Mouse (Mus musculus) cortical plate, adult 2 months (tissue): ENCODE results near the gene Tulp1. TPM values are rescaled to one million over a fixed set of nuclear protein-coding genes. Genes with fewer than 3 reads are reported as not detected.
"Not testable (repeated sequence)": the region's sequence is repeated elsewhere in the genome, so short reads cannot be mapped to it uniquely, and the experiment has no call there.

Source experiments
- H3K27ac ChIP-seq: fragments of 200-500 bp; 2 replicates; pipeline ENCODE4 v1.5.1; 2012; ENCODE audit warnings: low read length, control low read depth, inconsistent platforms; ENCODE audit not compliant: insufficient read depth
- H3K4me1 ChIP-seq: fragments of 200-500 bp; 2 replicates; pipeline ENCODE4 v1.6.1; 2011; ENCODE audit warnings: low read length; ENCODE audit not compliant: control insufficient read depth, insufficient read depth
- H3K4me3 ChIP-seq: fragments of 200-500 bp; 2 replicates; pipeline ENCODE4 v1.5.1; 2011; ENCODE audit warnings: mild to moderate bottlenecking, low read length, control low read depth; ENCODE audit not compliant: insufficient read depth
- CTCF ChIP-seq: fragments of 200-500 bp; IDR thresholded peaks from 2 replicates; pipeline ENCODE4 v1.5.1; 2011; ENCODE audit warnings: mild to moderate bottlenecking, control low read depth, low read length; ENCODE audit not compliant: insufficient read depth; ENCODE audit errors: extremely low read depth
- POLR2A ChIP-seq: fragments of 200-500 bp; IDR thresholded peaks from 2 replicates; pipeline ENCODE4 v1.6.1; 2011; ENCODE audit warnings: mild to moderate bottlenecking, low read length, control low read depth; ENCODE audit not compliant: insufficient read depth; ENCODE audit errors: extremely low read depth
- polyA plus RNA-seq: library from polyadenylated mRNA; depleted of rRNA; stranded (reverse); fragments of >200 nt; gene quantifications from 2 replicates; pipeline ENCODE4 v1.2.3, GENCODE M21; 2012

Gene Tulp1
- polyA plus RNA-seq, 1 experiment, result not detected

DNA sequence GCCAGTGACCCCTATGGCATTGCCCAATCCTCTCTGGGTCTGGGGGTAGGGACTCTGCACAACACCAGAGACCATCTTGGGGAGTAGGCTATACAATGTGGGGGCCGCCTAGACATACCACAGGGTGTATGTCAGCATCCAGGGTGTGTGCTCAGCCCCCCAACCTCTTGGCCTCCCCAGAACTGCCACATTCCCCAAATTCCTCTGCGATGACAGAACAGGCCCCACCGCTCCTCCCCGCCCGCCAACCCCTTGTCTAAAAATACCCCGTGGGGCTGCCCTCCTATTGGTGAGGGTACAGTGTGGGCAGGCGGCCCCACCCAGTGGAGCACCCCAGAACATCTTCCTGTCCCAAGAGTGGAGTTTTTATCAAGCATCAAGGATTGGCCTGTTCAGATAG lies 24.4 kb downstream of the Tulp1 start:
- Histone ChIP-seq H3K4me1 (no peaks in the 10 kb centered on the region), H3K4me3 (no peak overlapping the region), H3K27ac (no peak overlapping the region)
- no peak for TF ChIP-seq CTCF
- TF ChIP-seq POLR2A, result no peak

DNA sequence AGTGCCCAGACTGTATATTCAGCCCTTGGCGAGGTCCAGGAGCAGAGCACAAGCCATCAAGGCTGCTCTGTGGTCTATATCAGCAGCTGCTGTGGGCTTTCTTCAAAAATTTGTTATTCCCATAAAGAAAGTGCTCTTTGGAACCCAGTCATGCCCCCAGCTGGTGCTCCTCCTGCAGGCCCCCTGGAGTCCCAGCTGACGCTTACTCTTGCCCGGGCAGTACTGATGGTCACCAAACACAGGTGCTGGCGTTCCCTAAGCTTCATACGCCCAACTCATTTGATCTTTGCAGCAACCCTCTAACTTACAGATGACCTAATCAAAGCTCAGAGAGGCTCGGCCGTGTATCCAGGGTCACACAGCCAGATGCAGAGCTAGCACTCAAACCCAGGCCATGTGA lies 27.5 kb downstream of the Tulp1 start:
- TF ChIP-seq POLR2A (no peak), CTCF (no peak)
- Histone ChIP-seq H3K4me3 (no peak overlapping the region), H3K4me1 (peaks cover 2% of the 10 kb centered on the region)

DNA sequence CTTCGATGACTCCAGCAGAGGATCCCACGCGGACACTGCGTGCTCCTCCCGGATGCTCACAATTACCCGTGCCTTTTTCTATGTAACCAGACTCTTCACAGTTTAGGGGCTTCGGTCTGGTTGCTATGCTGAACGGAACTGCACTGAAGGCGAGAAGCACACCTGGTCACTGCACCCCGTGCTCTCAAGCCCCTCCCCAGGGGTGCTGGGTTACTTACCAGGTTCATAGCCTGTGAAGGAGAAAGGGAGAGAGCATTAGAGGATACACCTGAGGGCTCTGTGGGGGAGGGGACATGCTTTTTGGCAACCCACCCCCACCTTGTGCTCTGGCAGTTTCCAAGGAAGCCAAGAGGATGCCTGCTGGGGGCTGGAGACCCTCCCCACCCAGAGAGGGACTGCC lies 29.8 kb downstream of the Tulp1 start:
- peaks cover 2% of the 10 kb centered on the region for H3K4me1 ChIP-seq

More for the DNA sequence above, 27.5 kb downstream of the Tulp1 start:
- no peak overlapping the region for H3K27ac ChIP-seq

DNA sequence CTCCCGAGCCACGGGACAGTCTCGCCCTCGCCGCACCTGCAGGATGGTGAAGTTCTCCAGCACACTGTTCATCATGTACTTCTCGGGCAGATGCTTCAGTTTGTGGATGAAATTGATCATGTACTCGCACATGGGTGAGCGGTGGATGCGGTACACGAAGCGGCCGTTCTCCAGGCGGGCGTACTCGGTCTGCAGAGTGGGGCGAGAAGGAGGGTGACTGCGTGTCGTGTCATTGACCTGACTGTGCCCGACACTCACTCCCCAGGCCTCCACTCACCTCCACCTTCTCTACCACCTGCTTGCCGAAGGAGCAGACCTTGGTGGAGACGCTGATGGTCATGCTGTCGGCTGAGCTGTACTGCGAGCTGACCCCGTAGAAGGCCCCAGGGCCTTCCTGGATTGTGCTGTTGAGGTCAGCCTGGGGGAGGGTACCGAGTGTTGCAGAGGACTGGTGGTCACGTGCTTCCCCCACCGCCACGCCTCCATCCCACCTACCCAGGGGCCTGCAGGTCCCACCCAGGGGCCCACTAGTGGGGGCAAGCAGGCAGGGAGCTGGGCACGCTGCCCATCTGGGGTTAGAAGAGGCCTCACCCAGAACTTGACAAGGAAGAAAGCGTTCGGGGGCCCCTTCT lies 32.0 kb downstream of the Tulp1 start:
- H3K27ac ChIP-seq, result no peak overlapping the region
- peaks cover 2% of the 10 kb centered on the region for H3K4me1 ChIP-seq
- TF ChIP-seq CTCF, result no peak
- no peak for TF ChIP-seq POLR2A
- H3K4me3 ChIP-seq, result no peak overlapping the region

More for the DNA sequence above, 29.8 kb downstream of the Tulp1 start:
- TF ChIP-seq CTCF (no peak), POLR2A (no peak)
- Histone ChIP-seq H3K4me3 (no peak overlapping the region), H3K27ac (no peak overlapping the region)

DNA sequence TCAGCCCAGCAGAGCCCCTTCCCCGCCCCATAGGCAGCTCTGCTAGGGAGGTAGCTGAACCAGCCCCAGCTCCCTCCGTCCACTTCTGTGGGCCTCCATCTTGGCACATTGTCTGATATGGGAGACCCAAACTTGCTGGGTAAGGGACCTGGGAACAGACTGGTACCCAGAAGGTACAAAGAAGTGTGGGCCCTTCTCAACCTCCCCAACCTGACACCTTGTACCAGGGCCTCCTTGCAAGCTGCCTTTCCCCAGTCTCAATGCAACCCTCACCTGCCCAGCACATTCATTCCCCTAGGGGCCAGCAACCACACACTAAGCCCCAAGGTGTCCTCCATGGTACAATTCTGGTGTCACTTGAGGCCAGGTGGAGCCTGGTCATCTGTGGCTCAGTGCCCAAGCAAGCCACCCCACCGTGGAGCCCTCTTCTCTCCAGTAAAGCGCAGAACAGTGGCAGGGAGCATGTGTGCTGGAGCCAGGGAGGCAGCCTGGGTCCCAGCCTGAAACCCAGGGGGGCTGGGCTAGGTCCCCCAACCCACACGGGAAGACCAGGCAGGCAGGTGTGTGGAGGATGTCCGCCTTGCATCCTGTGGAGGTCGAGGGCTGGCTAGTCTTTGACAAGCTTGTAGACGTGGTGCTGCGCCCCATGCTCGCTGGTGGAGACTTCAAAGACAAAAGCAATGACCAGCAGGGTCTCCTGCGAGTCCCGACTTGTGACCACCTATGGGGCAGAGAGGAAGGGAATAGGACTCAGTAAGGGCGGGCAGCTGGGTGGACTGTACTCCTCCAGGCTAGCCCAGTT lies 32.7 kb downstream of the Tulp1 start:
- no peak overlapping the region for H3K4me3 ChIP-seq
- TF ChIP-seq POLR2A (no peak), CTCF (no peak)
- no peak overlapping the region for H3K27ac ChIP-seq
- peaks cover 6% of the 10 kb centered on the region for H3K4me1 ChIP-seq

DNA sequence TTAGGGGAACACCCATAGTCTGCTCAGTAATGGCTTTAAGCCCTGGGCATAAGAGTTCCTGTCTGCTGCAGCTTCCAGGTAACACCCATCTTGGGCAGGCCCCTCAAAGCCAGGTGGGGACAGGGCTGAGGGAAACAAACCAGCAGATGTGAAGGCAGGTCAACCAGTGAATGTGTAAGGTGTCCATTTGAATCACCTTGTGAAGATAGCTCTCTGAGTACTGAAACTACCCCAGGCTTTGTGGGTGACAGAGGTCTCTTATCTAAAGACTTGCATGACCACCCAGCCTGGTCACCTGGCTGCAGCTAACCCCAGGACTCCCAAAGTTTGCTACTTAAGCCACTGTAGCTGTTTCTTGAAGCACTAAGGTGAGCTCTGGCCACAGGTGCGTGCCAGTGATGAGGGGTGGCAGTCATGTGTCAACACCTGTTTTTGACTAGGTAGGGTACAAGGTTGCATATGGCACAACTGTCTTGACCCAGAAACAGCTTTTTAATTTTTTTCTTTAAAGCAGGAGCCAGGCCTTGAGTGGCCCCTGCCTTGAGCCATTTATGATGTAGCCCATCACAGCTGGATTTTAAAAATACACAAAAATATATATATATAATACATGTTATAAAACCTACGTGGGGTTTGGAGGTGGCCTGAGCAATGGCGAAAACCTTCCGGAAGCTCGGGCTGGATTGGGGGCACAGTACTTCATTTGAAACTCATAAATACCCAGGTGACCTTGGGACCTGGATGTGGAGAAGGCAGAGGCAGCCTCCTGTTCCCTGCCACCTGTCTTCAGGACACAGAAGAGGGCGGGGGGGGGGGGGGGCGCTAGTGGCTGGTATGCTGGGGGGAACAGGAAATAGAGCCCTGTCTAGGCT lies 33.5 kb downstream of the Tulp1 start:
- TF ChIP-seq POLR2A (0 out of 2 replicates have a peak, but pooled peaks have one; percentile 21), CTCF (no peak)
- H3K4me3 ChIP-seq, result no peak overlapping the region
- no peak overlapping the region for H3K27ac ChIP-seq
- H3K4me1 ChIP-seq, result peaks cover 6% of the 10 kb centered on the region

DNA sequence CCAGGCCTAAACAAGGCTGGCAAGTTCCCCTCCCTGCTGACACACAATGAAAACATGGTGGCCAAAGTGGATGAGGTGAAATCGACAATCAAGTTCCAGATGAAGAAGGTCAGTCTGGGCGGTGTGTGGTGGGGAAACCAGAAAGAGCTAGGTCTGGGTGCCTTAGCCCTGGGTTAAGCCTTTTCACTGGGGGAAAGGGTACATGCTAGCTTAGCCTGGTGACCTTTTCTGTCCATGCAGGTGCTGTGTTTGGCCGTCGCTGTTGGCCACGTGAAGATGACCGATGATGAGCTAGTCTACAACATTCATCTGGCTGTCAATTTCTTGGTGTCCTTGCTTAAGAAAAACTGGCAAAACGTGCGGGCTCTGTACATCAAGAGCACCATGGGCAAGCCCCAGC lies 34.4 kb downstream of the Tulp1 start:
- H3K4me3 ChIP-seq, H3K4me1 ChIP-seq, H3K27ac ChIP-seq: not testable (repeated sequence)

DNA sequence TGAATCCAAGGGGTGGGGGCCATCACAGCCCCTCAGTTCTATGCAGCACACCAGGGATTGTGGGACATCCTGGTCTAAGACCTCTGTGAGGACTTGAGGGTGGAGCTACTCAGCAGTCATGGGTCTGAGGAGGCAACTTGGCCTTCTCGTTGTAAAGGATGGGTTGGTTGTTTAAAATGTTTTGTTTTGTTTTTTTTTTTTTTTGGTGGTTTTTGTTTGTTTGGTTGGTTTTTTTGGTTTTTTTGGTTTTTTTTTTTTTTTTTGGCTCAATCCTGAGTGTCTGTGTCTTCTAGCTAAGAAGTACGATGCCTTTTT lies 34.8 kb downstream of the Tulp1 start:
- Histone ChIP-seq H3K4me1 (peaks cover 6% of the 10 kb centered on the region), H3K4me3 (no peak overlapping the region), H3K27ac (no peak overlapping the region)
- TF ChIP-seq POLR2A, result no peak
- no peak for TF ChIP-seq CTCF

DNA sequence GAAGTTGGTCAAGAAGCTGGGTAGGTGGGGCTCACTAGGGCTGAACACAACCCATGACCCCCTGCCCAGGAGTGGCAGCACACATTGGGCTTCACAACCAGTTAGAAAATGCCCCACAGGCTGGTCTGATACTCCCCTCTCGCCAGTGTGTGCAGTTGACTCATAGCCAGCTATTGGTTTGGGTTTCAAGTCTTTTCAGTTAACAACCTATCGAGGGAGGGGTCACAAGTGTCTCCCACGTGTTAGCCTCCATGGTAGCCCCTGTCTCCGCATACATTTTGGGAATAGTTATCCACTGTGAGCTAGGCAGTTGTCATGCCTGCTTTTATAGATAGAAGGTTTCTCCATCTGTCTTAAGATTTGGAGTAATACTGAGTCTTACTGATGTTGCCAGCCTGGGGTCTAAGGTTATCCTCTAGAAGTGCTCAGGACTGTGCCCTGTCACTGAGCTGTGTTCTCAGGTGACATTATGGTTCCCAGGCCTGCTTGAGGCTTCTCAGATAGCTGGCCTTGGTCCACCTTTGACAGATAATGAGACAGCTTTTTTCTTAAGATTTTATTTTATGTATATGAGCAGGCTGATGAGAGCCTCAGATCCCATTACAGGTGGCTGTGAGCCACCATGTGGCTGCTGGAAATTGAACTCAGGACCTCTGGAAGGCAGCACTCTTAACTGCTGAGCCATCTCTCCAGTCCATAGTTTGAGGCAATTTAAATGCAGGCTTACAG lies 35.4 kb downstream of the Tulp1 start:
- Histone ChIP-seq H3K4me1 (peaks cover 6% of the 10 kb centered on the region), H3K27ac (no peak overlapping the region), H3K4me3 (peak overlapping the region; percentile 74; the same call in 1 of the 2 replicates)
- TF ChIP-seq CTCF, result no peak
- TF ChIP-seq POLR2A, result no peak
